Mouse (Mus musculus) left cerebral cortex, postnatal 4 days (tissue): ENCODE results near the gene Mup17. TPM values are rescaled to one million over a fixed set of nuclear protein-coding genes. Genes with fewer than 3 reads are reported as not detected.
"Not testable (repeated sequence)": the region's sequence is repeated elsewhere in the genome, so short reads cannot be mapped to it uniquely, and the experiment has no call there.

ENCODE experiments used
- DNase-seq: peaks from one replicate; pipeline ENCODE4 v3.0.0-alpha.2; 2022
- intact Hi-C: fragments of 180-260 bp; cut with DNase I; formaldehyde crosslinking; loops from one replicate; pipeline ENCODE4 v1.15.1; 2025
- total RNA-seq, 2 experiments: library from RNA; stranded (reverse); gene quantifications; 2 replicates each; pipeline ENCODE4 v1.2.3; 2021

The Mup17 gene
- not detected for total RNA-seq

- DNase-seq, intact Hi-C loops: not testable (repeated sequence)
Measured at GRCm38 (mm10) chr4:61595771-61596170, at the start of gene Mup17. Gene Mup17, minus strand, starts transcription at chr4:61595871.

DNA sequence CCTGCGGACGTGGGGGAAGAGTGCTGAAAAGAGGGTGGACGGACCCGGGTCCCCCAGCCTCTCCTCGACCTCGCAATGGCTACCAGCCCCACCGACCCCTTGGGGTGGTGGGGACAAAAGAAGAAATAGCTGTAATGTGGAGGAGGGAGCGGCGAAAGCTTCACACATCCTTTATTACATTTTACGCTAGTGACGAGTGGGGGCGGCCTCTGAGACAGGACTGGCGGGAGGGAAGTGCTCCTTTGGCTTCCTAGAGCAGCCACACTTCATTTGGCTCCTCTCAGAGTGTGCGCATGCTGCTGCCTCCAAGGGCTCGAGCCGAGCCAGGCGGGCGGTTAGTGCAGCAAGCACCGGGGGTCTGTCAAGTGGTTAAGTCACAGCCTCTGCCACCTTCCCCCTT lies 24.1 kb downstream of the Mup17 start:
- intact Hi-C loops, DNase-seq: not testable (repeated sequence)

GRCm38 (mm10) chr4:61555887-61556286 lies 39.8 kb downstream of the Mup17 start:
- intact Hi-C loops, result not testable (repeated sequence)
- peak; percentile 15 for DNase-seq

Other genes with a start within 250 kb of the Mup17 start
- gene Mup15, start 156.1 kb downstream of the Mup17 start, total RNA-seq, result not detected
- not detected for gene Mup16, start 76.3 kb downstream of the Mup17 start, total RNA-seq
- not detected for gene Mup18, start 78.3 kb upstream of the Mup17 start, total RNA-seq
- gene Mup19, start 186.4 kb upstream of the Mup17 start, total RNA-seq, result not detected
- not detected for gene Mup5, start 239.4 kb upstream of the Mup17 start, total RNA-seq